In genomic region chr9:80068028-80068515, GRCm38 (mm10) we compare ENCODE assay signal across 8 mouse cellular contexts. TPM values are rescaled to one million over a fixed set of nuclear protein-coding genes. Genes with fewer than 3 reads are reported as not detected.
A peak's percentile ranks its signal among the peaks of the same experiment; 100 is the strongest.
DNase-seq lines count a peak whose midpoint lies in the region; ATAC-seq and TF ChIP-seq lines count a peak whose summit lies in the region.

No protein-coding gene starts in this region.

- ATAC-seq in heart, embryonic 13.5 days (ENCODE audit: extremely low read depth, insufficient number of reproducible peaks, low FRiP score, low TSS enrichment) = no peak
- no peak for ATAC-seq in forebrain, postnatal 0 days
- no peak for ATAC-seq in liver, postnatal 0 days
- ATAC-seq in granulocyte monocyte progenitor cell, adult 5-6 weeks (replicated peaks; ENCODE audit: poor library complexity, severe bottlenecking) = no peak

- 1% methylated on average over 18 of the region's 18 CpGs for WGBS in heart, embryonic 13.5 days
- WGBS in forebrain, postnatal 0 days = under 1% methylated on average over 18 of the region's 18 CpGs
- WGBS in liver, postnatal 0 days (ENCODE audit: insufficient replicate concordance) = under 1% methylated on average over 18 of the region's 18 CpGs

- no peak for DNase-seq in heart, postnatal 4 days
- no peak for DNase-seq in ES-E14 (ENCODE audit: low read depth, low spot score)
- no peak for DNase-seq in forebrain, postnatal 0 days
- DNase-seq in liver, postnatal 0 days = no peak
- DNase-seq in thymus, adult 18-20 months = no peak
- DNase-seq in cerebellum, adult 11 months = no peak

- H3K4me3 ChIP-seq in heart, embryonic 13.5 days = peak overlapping the region; percentile 96
- peak overlapping the region; percentile 98 to 99 for H3K4me3 ChIP-seq in ES-E14 (ENCODE audit: insufficient read depth in 1 of 2, low read depth in 1 of 2, low read length in 2 of 2, poor library complexity in 1 of 2, severe bottlenecking in 1 of 2)
- peak overlapping the region; percentile 87 for H3K4me3 ChIP-seq in forebrain, postnatal 0 days (ENCODE audit: low read depth, low read length)
- peak overlapping the region; percentile 71 for H3K4me3 ChIP-seq in liver, postnatal 0 days (ENCODE audit: low read depth, low read length)

- peaks cover 41% of the 10 kb centered on the region for H3K4me1 ChIP-seq in heart, embryonic 13.5 days
- peaks cover 0 to 3% of the 10 kb centered on the region in 2 experiments; a peak in 2 of 4 replicates for H3K4me1 ChIP-seq in ES-E14 (ENCODE audit: control insufficient read depth in 2 of 2, insufficient read depth in 2 of 2, low read length in 2 of 2, poor library complexity in 1 of 2)
- H3K4me1 ChIP-seq in forebrain, postnatal 0 days (ENCODE audit: insufficient read depth) = peaks cover 3% of the 10 kb centered on the region
- H3K4me1 ChIP-seq in liver, postnatal 0 days (ENCODE audit: insufficient read depth) = peaks cover 23% of the 10 kb centered on the region

- H3K27me3 ChIP-seq in heart, embryonic 13.5 days (replicated peaks) = no peaks in the 10 kb centered on the region
- no peaks in the 10 kb centered on the region for H3K27me3 ChIP-seq in forebrain, postnatal 0 days (ENCODE audit: insufficient read depth, low read length)
- no peaks in the 10 kb centered on the region for H3K27me3 ChIP-seq in liver, postnatal 0 days (ENCODE audit: insufficient read depth, low read length)

- in situ Hi-C loops in ES-E14 (cut with MboI; ENCODE audit: low sequenced_read_pairs in 2 of 2, unreplicated experiment in 2 of 2) = no loop called here

- no peak for TF ChIP-seq EP300 in liver, postnatal 0 days (IDR thresholded peaks at IDR 0.05; ENCODE audit: low read depth)

- peak overlapping the region; percentile 100 for H3K27ac ChIP-seq in heart, embryonic 13.5 days (replicated peaks)
- no peak overlapping the region for H3K27ac ChIP-seq in ES-E14 (ENCODE audit: insufficient read depth, low read depth, low read length, poor library complexity, severe bottlenecking)
- peak overlapping the region; percentile 100 for H3K27ac ChIP-seq in forebrain, postnatal 0 days (ENCODE audit: low read depth, low read length)
- peak overlapping the region; percentile 95 for H3K27ac ChIP-seq in liver, postnatal 0 days (ENCODE audit: low read depth)

- TF ChIP-seq CTCF in forebrain, postnatal 0 days (IDR thresholded peaks at IDR 0.05; ENCODE audit: low read depth) = no peak
- no peak for TF ChIP-seq CTCF in liver, postnatal 0 days (IDR thresholded peaks at IDR 0.05; ENCODE audit: low read depth)

- H3K9me3 ChIP-seq in heart, embryonic 13.5 days = peaks cover 14% of the 10 kb centered on the region
- H3K9me3 ChIP-seq in ES-E14 (ENCODE audit: control insufficient read depth, insufficient read depth, low read depth, low read length) = no peaks in the 10 kb centered on the region; the same call in 1 of the 2 replicates
- no peaks in the 10 kb centered on the region for H3K9me3 ChIP-seq in forebrain, postnatal 0 days (ENCODE audit: low read length)
- H3K9me3 ChIP-seq in liver, postnatal 0 days (ENCODE audit: low read length) = peaks cover 6% of the 10 kb centered on the region

- H3K36me3 ChIP-seq in heart, embryonic 13.5 days = no peaks in the 10 kb centered on the region
- no peaks in the 10 kb centered on the region for H3K36me3 ChIP-seq in ES-E14 (ENCODE audit: control insufficient read depth, insufficient read depth, low read length, poor library complexity, severe bottlenecking)
- no peaks in the 10 kb centered on the region for H3K36me3 ChIP-seq in forebrain, postnatal 0 days (ENCODE audit: insufficient read depth)
- H3K36me3 ChIP-seq in liver, postnatal 0 days (replicated peaks; ENCODE audit: insufficient read depth, low read length) = no peaks in the 10 kb centered on the region

- H3K9ac ChIP-seq in heart, embryonic 13.5 days = peak overlapping the region; percentile 100
- H3K9ac ChIP-seq in ES-E14 (ENCODE audit: insufficient read depth, low read depth, low read length, poor library complexity, severe bottlenecking) = peak overlapping the region; percentile 100
- peak overlapping the region; percentile 99 for H3K9ac ChIP-seq in forebrain, postnatal 0 days
- H3K9ac ChIP-seq in liver, postnatal 0 days (replicated peaks) = peak overlapping the region; percentile 92

- H3K4me2 ChIP-seq in heart, embryonic 13.5 days = peak overlapping the region; percentile 73
- H3K4me2 ChIP-seq in forebrain, postnatal 0 days (ENCODE audit: low read depth) = peak overlapping the region; percentile 53
- H3K4me2 ChIP-seq in liver, postnatal 0 days (ENCODE audit: low read depth, low read length) = peak overlapping the region; percentile 78

TF ChIP-seq in ES-E14, 5 proteins besides CTCF, POLR2A, EP300 and RAD21:
- TF ChIP-seq HCFC1 (IDR thresholded peaks at IDR 0.05; ENCODE audit: borderline replicate concordance, insufficient read depth, low read length) = no peak
- peak; percentile 59; the same call in 1 of the 2 replicates for TF ChIP-seq ZNF384 (IDR thresholded peaks at IDR 0.05; ENCODE audit: low read depth, low read length)
TF ChIP-seq in ES-E14: peak in this region for 1.

RNA-seq across cellular contexts. Expression of gene Senp6, which starts 1.4 kb away (rescaled TPM):
- polyA plus RNA-seq in heart, embryonic 13.5 days (2015; fragmentation: Nextera tagmentation; extraction: Ambion mirVana) = 32.4 and 32.6 TPM in 2 replicates
- 100 to 1,000 TPM; 101 to 104 TPM for total RNA-seq in heart, postnatal 4 days (2021)
- total RNA-seq in ES-E14 (2012; rRNA removed) = 86.7 and 95.2 TPM in 2 replicates
- 114 and 127 TPM in 2 replicates for total RNA-seq in forebrain, postnatal 0 days (2014; rRNA removed)
- 37.8 and 44.7 TPM in 2 replicates for polyA plus RNA-seq in forebrain, postnatal 0 days (2015; fragmentation: Nextera tagmentation; extraction: Ambion mirVana)
- polyA plus RNA-seq in liver, postnatal 0 days (2015; fragmentation: Nextera tagmentation; extraction: Ambion mirVana) = 15.7 and 16.2 TPM in 2 replicates
- 111 and 149 TPM in 2 replicates for total RNA-seq in granulocyte monocyte progenitor cell, adult 5-6 weeks (2014; fragmentation: Nextera tagmentation)
- total RNA-seq in granulocyte monocyte progenitor cell, adult 5-6 weeks (2017) = 152 and 186 TPM in 2 replicates

RNA-seq across cellular contexts. Expression of gene Filip1, which starts 55.4 kb away (rescaled TPM):
- 24.5 and 27.3 TPM in 2 replicates for polyA plus RNA-seq in heart, embryonic 13.5 days (2015; fragmentation: Nextera tagmentation; extraction: Ambion mirVana)
- total RNA-seq in heart, postnatal 4 days (2021) = 100 to 1,000 TPM; 101 to 114 TPM
- 0.09 and 0.21 TPM in 2 replicates for total RNA-seq in ES-E14 (2012; rRNA removed)
- 8.1 and 9.2 TPM in 2 replicates for total RNA-seq in forebrain, postnatal 0 days (2014; rRNA removed)
- 2.6 and 5.9 TPM in 2 replicates for polyA plus RNA-seq in forebrain, postnatal 0 days (2015; fragmentation: Nextera tagmentation; extraction: Ambion mirVana)
- 0.99 and 1.2 TPM in 2 replicates for polyA plus RNA-seq in liver, postnatal 0 days (2015; fragmentation: Nextera tagmentation; extraction: Ambion mirVana)
- 1.1 and 2.1 TPM in 2 replicates for total RNA-seq in granulocyte monocyte progenitor cell, adult 5-6 weeks (2014; fragmentation: Nextera tagmentation)
- total RNA-seq in granulocyte monocyte progenitor cell, adult 5-6 weeks (2017) = 0.69 and 1.1 TPM in 2 replicates
